Mouse (Mus musculus): Measurements from ENCODE around the gene Fxr2.

Fxr2 gene

DNA sequence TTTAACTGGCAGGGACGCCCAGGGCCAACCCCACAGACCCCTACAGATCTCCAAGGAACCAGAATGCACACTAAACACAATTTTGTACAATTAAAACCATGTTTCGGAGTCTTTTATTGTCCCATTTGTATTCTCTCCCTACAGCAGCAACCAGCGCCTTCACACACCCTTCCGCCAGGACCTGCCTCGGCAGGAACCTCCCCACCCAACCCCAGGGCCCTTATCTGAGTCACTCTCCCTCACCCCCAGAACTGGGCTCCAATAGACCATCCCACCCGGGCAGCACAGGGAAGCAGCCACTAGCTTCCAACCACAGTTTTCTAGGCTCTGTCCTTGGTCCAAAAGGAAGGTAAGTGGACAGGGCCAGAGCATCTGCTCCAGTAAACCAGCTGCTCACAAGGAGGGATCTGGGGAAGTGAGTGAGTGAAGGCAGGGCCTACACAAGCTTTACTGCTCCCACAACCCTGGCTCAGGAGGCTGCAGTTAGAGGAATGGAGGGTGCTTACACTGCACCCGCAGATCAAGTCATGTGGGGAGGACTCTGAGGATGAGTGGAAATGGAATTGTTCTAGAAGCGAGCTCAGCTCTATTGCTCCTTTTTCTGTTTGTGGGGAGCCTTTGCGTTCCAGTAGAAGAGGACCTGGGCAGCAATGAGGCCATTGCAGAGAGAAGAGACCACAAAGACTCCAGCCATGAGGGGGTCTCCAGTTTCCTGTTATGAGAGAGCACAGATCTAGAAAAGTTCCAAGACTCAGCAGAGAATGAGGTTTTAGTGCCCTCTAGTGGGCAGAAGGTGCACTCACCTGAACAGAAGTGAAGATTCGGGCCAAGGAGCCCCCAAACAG is 24.0 kb downstream of the Fxr2 start:
- DNase-seq (ENCODE audit: extremely low spot score), result peak; percentile 71

DNA sequence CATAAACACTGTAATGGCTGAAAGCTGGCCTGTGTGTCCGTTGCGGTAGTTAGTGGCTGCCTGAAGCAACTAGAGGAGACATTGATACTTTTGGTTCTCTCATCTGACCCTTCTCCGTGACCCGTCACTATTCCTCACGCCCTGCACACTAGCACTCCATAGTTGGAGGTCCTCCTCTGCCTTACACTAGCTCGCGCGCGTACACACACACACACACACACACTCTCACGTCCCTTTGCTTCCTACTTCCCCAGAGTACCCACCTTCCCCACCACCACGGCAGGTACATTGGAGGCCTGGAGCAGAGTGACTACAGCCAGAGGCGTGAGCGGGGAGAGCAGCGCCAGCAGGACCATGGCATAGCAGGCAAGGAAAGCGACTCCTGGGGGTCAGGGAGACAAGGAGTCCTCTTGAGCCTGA is 24.7 kb downstream of the Fxr2 start:
- DNase-seq (ENCODE audit: extremely low spot score), result no peak

GRCm38 (mm10) chr11:69661221-69661881 is 28.6 kb downstream of the Fxr2 start:
- DNase-seq (ENCODE audit: extremely low spot score), result no peak

DNA sequence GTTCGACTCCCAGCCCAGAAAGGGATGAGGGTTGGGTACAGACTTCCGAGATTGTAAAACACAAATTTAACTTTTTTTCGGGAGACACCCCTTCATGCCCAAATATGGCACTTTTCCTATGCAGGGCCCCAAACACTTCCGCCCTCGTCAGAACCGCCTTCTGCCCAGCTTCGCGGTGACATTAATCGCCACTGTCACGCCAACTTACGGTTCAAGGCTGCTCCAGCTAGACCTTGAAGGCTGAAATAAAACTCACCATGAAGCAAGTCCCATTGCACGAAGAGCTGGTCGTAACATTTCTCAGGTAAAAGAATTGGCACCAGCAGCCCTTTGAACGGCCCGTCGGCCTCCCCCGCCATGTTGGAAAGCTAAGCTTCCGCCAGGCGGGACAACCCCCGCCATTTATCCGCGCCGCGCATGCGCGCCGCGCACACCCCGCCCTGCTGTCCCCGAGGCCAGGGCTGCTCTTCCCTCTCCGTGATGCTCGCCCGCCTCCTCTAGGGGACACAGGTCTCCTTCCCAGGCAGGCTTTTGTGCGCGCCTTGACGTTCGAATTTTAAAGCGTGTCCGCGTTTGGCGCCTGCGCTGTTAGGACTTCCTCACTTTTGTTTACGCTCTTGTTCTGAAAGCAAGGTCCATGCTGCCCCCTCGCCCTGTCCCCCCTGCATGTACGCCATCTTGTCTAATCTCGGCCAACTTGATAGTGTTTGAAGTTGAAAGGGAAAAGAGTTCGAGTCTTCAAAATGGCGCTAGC is 29.6 kb downstream of the Fxr2 start, which contains the start of gene Mpdu1:
Gene Mpdu1 (minus strand): TSS at position 430 of the 754 bp plus-strand sequence.
- DNase-seq (ENCODE audit: extremely low spot score), result peak; percentile 95

DNA sequence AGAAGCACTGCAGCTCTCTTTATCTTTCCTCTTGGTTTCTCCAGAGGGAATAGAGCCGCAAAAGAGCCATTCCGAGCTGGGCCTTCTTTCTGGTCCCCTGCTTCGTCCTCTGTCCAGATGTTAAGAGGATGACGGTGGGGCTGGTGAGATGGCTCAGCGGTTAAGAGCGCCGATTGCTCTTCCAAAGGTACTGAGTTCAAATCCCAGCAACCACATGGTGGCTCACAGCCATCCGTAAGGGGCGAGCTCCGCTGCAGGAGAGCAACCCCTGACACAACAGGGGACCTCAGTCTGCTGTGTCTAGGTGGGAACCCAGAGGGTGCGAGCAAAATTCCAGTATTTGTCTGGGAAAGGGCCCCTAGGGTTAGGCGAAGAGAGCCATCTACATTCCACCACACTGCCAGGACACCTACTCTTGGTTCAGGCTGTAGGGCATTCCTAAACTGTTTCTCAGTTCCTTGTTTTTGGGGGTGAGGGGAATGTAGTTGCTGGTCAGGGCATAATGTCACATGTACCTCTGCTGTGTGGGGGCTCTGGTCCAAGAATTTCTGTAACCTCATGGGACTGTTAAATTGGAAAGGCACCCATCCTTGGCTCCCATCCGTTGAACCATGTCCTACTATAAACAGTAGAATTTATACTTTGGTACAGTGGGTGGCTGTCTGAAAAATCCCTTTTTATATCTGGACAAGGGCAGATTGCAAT is 30.3 kb downstream of the Fxr2 start:
- DNase-seq (ENCODE audit: extremely low spot score), result no peak

DNA sequence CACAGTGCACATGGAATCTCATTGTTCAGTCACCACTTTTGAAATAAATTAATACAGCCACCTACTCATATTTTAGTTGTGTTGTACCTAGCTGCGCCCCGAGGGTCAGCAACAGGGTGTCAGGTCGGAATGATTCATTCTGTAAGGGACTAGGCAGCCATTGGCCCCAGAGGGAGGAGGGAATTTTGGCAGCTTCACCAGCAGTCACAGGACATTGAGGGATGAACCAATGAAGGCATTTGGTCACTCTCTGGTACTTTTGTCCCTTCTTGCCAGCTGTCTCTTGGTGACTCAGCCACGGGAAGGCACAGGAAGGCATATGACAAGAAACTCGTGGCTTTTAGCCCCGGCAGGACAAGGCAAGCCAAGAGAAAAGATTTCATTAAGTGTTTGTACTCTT is 31.0 kb downstream of the Fxr2 start:
- DNase-seq (ENCODE audit: extremely low spot score), result no peak

DNA sequence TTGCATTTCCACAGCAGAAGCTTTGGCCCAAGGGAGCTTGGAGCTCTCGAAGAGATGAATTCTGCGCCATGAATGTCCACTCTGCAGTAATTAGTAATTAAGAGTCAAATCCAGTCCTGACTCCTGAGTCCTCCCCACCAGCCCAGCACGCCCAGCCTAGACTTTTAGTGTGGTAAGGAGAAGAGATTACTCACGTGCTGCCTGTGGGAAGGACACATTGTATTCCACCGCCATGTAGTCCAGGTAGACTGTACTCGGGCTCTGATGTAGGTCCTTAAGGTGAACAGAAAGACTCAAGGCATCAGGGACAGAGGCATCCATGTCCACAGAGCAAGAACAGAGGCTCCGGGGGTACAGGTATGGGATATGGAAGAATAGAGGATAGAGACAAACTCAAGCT is 32.1 kb downstream of the Fxr2 start:
- DNase-seq (ENCODE audit: extremely low spot score), result no peak

GRCm38 (mm10) chr11:69665457-69665960 is 32.7 kb downstream of the Fxr2 start:
- no peak for DNase-seq (ENCODE audit: extremely low spot score)

DNA sequence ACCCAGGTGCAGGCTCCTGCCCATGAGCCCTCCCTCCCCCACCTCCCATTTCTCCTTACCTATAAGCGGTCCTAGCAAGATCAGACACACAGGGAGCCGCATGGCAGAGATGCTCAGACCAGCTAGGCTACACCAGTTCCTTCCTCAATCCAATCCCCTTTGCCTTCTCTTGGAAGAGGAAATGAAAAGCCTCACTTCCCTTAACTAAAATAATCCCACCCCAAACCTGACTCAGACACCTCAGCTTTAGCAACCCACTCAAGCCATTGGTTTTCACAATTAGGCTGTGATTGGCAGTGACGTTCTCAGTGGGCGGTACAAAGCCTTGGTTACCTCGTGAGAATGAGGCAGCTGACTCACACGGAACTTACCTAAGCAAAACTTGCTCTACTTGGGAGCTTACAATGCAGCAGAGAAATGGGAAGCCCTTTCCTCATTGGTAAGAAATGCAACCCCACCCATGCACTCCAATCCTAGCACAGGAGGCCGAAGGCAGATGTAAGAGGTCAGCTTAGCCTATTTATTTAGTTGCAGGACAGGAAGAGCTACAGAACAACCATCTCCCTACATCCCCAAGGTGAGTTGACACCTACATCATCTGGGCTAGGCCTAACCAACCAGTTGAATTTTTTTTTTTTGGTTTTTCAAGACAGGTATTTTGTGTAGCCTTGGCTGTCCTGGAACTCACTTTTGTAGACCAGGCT is 33.3 kb downstream of the Fxr2 start, which contains the start of gene Cd68:
Gene Cd68 (minus strand): TSS at position 193 of the 704 bp plus-strand sequence.
- DNase-seq (ENCODE audit: extremely low spot score), result peak; percentile 62

DNA sequence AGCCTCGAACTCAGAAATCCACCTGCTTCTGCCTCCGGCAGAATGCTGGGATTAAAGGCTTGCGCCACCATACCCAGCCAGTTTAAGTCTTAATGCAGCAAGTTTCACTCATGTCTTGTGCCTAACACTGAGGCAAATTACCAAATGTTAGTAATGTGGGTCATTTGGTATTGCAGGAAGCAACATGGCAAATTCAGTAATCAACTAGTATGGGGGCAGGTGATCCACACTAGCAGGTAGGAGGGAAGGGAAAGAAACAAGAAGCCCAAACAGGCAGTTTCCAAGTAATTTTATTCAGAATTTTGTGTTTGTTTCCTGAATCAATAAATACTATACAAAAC is 33.8 kb downstream of the Fxr2 start:
- DNase-seq (ENCODE audit: extremely low spot score), result no peak

DNA sequence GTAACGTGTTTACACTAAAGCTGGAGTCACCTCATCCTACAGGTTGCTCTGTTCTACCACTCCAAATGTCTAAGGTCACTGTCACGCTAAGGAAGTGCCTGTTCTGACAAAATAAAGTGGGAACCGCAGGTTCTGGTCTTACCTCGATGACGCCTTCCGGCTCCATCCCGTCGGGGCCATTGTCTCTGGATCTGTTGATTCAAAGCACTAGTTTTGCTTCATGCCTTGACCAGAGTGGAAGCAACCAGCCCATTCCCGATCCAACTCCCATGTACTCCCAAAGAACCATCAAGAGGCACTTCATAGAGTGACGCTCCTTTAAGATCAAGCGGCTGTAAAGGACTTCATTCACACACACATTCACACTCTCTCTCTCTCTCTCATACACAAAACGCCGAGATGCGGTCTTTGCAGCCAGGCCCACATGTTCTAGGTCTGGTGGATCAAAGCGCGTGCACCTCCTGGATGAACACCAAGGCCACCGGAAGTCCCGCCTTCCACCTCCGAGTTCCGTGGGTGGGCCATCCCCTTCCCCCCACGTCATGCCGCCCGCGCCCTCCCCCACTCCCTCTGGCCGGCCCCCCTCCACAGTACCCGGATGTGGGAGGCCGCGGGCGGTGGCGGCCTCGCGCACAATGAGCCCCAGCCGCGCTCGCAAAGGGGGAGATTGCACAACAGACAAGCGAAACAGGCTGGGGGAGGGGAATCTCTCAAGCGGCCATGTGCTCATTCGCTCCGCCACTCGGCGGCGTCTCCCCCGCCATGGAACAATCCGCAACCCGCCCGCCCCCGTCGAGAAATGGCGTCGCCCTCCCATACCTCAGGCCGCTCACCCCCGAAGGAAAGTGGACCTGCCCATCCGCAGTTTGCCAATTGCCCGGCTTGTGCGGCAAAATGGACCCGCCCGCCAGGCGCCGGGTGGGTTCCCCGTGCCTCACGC is 38.3 kb downstream of the Fxr2 start:
- DNase-seq (ENCODE audit: extremely low spot score), result peak; percentile 94

DNA sequence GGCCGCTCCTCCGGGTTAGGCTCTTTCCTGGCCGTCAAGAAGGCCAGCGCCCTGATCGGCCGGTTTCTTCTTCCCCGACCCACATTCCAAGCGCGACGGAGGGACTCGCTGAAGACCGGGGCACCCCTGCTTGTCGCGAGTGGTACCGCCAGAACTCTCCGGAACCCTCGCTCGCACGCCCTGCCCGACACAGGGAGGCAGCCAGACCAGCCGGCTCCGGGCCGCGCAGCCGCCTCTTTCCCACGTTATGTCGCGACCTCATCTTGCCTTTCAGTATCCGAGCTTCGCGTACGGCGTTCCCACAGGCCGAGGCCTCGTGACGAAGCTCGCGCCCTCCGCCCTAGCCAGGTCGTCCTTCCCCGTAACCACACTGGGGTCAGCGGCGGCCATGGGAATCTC is 38.9 kb downstream of the Fxr2 start:
- no peak for DNase-seq (ENCODE audit: extremely low spot score)

DNA sequence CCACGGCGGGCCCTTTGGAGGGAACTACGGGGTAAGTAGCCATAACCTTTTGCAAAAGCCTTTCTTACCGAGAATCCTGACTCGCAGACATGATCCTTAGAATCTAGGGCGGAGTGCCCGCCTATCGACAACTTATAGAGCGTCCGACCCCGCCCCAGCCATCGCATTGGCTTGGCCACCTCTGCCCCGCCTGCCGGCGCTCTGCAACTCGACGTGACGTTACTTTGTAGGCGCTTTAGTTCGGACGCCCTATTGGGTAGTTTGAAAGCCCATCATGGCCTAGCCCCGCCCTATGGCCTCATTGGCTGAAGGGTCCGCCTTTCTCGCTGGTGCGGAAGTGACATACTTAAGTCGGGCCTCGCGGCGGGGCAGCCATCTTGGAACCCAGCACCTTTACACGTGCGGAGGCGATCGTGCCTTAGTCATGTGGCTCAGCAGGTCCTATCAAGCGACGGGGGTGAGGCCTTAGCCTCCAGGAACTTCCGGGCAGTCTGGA is 39.5 kb downstream of the Fxr2 start, which contains the start of gene Eif4a1:
Gene Eif4a1 (minus strand): TSS at position 213 of the 496 bp plus-strand sequence.
- peak; percentile 100 for DNase-seq (ENCODE audit: extremely low spot score)

DNA sequence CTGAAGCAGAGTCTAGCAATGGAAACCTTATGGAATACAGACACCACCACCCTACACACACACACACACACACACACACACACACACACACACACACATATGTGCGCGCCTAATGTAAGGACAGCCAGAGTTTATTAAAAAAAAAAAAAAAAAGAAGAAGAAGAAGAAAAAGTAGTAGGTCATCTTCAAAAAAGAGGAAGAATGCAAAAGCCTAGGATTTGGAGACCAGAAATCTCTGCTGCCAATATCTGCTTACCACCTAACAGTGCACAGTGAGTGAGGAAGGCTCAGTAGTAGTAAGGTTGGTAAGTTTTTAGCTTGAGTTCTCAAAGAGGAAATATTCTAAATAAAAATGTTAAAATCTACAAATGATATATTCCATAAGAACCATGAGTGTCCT is 46.4 kb downstream of the Fxr2 start:
- DNase-seq (ENCODE audit: extremely low spot score), result no peak

GRCm38 (mm10) chr11:69680136-69680855 is 47.5 kb downstream of the Fxr2 start:
- no peak for DNase-seq (ENCODE audit: extremely low spot score)

DNA sequence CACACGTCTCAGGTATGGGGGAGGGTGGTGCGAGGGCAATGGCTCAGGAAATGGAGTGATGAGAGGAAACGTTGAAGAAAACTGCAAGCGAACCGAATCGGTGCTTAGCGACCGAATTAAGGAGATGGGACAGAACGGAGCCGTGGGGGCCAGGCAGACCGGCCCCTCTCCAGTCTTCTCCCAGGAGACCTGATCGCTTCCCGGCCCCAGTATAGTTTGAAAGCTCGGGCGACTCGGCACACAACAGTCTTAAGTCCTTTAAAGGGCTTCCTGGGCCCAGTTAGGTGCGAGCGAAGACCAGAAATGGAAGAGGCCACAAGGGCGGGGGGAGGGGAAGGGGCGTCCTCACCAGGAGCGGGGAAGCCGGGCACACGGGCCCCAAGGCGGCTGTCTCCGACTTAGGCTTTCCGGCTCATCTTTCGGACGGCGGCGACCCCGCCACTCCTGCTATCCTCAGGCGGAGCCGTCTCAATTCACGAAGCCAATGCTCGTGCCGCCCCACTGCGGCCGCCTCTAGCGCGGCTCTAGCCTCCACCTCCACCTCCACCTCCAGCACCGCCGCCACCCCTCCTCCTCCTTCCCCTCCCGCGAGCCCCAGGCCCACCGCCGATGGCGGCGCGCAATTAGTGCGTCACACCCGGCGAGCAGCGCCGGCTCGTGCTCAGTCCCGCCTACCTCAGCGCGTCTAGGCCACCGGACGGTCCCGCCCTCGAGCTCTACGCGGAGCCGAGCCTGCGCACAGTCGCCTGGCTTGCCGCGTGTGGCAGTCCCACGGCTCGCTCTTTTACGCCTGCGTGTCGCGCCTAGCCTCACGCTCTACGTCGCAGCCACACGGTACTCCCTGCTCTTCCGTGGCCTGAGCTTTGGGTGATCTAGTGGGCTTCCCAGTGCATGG is 48.8 kb downstream of the Fxr2 start, which contains the start of gene Senp3:
Gene Senp3 (minus strand): TSS at position 771 of the 895 bp plus-strand sequence.
- peak; percentile 98 for DNase-seq (ENCODE audit: extremely low spot score)

DNA sequence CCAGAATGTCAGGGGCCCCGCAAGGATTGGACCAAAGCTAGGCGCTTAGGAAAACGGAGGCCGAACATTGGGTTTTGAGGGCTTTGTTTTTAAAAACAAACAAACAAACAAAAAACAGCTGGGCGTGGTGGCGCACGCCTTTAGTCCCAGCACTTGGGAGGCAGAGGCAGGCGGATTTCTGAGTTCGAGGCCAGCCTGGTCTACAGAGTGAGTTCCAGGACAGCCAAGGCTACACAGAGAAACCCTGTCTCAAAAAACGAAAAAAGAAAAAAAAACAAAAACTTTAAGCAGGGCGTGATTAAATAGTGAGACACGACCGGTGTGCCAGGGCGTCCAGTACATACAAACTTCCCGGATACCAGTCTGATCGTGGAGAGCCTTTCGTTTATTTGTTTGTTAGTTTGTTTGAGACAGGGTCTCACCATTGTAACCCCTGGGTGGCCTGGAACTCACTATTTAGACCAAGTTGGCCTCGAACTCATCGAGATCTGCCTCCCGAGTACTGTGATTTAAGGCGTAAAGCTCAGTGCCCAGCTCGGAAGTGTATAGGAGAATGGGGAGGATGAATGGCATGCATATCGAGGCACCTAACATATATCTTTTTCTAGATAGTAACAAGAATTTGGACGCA is 49.5 kb downstream of the Fxr2 start:
- no peak for DNase-seq (ENCODE audit: extremely low spot score)

Data from embryo, embryonic 9.5 days (tissue).